Mouse (Mus musculus): ENCODE results near the gene Pmepa1. TPM values are rescaled to one million over a fixed set of nuclear protein-coding genes. Genes with fewer than 3 reads are reported as not detected.

Pmepa1 gene
- polyA plus RNA-seq, 1 experiment from 2014 or later = 3.3 TPM

DNA sequence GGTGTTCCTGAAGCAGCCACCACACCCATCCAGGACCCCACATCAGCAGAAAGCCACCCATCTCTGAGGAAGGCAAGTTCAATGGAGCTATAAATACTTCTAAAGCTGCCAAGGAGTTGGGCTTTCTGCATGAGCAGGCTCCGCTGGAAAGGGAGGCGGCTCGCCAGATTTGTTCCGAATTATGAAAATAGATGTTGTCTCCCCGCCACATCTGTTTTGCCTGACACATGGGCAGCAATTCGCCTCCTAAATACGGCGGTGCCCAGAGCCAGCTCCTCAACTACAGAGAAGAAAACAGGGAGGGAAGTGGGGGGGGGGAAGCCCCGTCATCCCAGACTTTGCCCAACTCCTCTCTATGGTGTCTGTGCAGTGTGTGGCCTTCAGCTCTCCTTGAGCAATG, 24.7 kb downstream of the Pmepa1 start:
- no peak overlapping the region for H3K9ac ChIP-seq (ENCODE audit: low read length)
- 84% methylated on average over 9 of the region's 9 CpGs for WGBS

DNA sequence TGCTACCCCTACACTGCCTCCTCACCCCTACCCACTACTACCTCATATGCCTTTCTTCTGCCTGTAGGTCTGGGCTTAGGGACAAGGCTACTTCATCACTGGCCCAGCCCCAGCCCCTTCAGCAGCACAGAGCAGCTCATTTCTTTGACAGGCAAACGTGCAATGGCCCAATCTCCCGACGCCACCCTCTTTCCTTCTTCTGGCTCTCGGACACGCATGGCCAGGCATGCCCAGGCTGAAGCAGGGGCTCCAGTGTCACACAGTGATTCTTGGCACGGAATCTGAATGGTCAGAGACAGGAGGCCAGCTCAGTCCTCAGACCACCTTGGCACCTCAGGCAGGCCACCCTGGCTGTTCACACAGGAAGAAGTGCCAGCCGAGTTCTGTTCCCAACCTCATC, 25.2 kb downstream of the Pmepa1 start:
- H3K9ac ChIP-seq (ENCODE audit: low read length) = no peak overlapping the region
- ATAC-seq (replicated peaks; ENCODE audit: low FRiP score) (no peak), DNase-seq (ENCODE audit: low spot score) (no peak)
- H3K4me1 ChIP-seq (replicated peaks; ENCODE audit: control insufficient read depth, insufficient read depth, low read length) = peaks cover 38% of the 10 kb centered on the region
- H3K36me3 ChIP-seq (ENCODE audit: control insufficient read depth, insufficient read depth, low read length) = no peaks in the 10 kb centered on the region
- no peaks in the 10 kb centered on the region for H3K27me3 ChIP-seq (ENCODE audit: control insufficient read depth, insufficient read depth, low read length)
- no peak overlapping the region for H3K4me2 ChIP-seq (ENCODE audit: low read depth, low read length, severe bottlenecking)
- 73% methylated on average over 7 of the region's 7 CpGs for WGBS
- no peak overlapping the region for H3K27ac ChIP-seq (ENCODE audit: low read depth, low read length)
- H3K9me3 ChIP-seq (ENCODE audit: control insufficient read depth, low read length) = no peaks in the 10 kb centered on the region
- no peak overlapping the region for H3K4me3 ChIP-seq (ENCODE audit: low read depth, low read length)

More for the DNA sequence above, 24.7 kb downstream of the Pmepa1 start:
- no peak overlapping the region for H3K4me2 ChIP-seq (ENCODE audit: low read depth, low read length, severe bottlenecking)
- ATAC-seq (replicated peaks; ENCODE audit: low FRiP score) = no peak
- no peaks in the 10 kb centered on the region for H3K9me3 ChIP-seq (ENCODE audit: control insufficient read depth, low read length)
- no peaks in the 10 kb centered on the region for H3K27me3 ChIP-seq (ENCODE audit: control insufficient read depth, insufficient read depth, low read length)
- no peaks in the 10 kb centered on the region for H3K36me3 ChIP-seq (ENCODE audit: control insufficient read depth, insufficient read depth, low read length)
- no peak overlapping the region for H3K4me3 ChIP-seq (ENCODE audit: low read depth, low read length)
- H3K4me1 ChIP-seq (replicated peaks; ENCODE audit: control insufficient read depth, insufficient read depth, low read length) = peaks cover 41% of the 10 kb centered on the region
- H3K27ac ChIP-seq (ENCODE audit: low read depth, low read length) = no peak overlapping the region
- no peak for DNase-seq (ENCODE audit: low spot score)

DNA sequence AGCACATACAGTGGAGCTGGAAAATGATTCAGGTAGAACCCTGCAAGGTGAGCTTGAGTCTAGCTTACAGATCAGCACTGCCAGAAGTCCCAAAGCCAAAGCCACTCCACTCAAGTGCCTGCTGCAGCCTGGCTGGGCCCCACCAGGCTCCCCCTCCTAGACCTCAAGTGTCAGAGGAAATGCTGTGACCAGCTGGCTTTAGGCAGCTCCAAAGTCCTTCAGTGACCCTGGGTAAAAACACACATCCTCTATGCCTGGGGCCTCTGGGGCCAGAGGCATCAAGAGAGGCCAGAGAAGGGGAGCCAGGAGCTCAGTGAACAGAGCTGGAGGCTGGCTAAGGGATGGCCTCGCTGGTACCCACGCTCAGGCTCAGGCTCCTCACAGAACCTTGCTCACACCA, 25.9 kb downstream of the Pmepa1 start:
- DNase-seq (ENCODE audit: low spot score) = no peak
- Histone ChIP-seq H3K36me3 (ENCODE audit: control insufficient read depth, insufficient read depth, low read length) (no peaks in the 10 kb centered on the region), H3K4me1 (replicated peaks; ENCODE audit: control insufficient read depth, insufficient read depth, low read length) (peaks cover 33% of the 10 kb centered on the region), H3K27me3 (ENCODE audit: control insufficient read depth, insufficient read depth, low read length) (no peaks in the 10 kb centered on the region), H3K4me2 (ENCODE audit: low read depth, low read length, severe bottlenecking) (no peak overlapping the region), H3K4me3 (ENCODE audit: low read depth, low read length) (no peak overlapping the region), H3K9me3 (ENCODE audit: control insufficient read depth, low read length) (no peaks in the 10 kb centered on the region), H3K27ac (ENCODE audit: low read depth, low read length) (no peak overlapping the region), H3K9ac (ENCODE audit: low read length) (no peak overlapping the region)
- ATAC-seq (replicated peaks; ENCODE audit: low FRiP score) = no peak
- WGBS = 33% methylated on average over 2 of the region's 2 CpGs

DNA sequence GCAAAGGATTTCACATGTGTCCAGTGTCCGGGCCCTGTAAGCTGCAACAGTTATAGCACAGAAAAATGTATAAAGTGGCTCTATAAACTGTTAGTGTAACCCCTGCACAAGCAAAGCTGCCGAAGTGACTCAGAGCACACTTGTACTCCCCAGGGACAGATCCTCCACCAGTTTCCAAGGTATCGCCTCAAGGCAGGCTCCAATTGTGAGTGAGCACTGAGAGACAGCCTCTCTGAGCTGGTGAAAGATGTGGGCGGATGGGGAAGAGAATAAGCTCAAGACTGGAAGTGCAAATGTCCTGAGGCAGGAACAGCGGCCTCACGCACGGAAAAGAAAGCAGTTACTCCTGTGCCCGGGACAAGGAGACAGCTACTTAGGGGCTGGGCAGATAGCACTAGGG, 26.4 kb downstream of the Pmepa1 start:
- peaks cover 29% of the 10 kb centered on the region for H3K4me1 ChIP-seq (replicated peaks; ENCODE audit: control insufficient read depth, insufficient read depth, low read length)
- no peak overlapping the region for H3K4me2 ChIP-seq (ENCODE audit: low read depth, low read length, severe bottlenecking)
- DNase-seq (ENCODE audit: low spot score) = no peak
- no peak overlapping the region for H3K9ac ChIP-seq (ENCODE audit: low read length)
- no peaks in the 10 kb centered on the region for H3K27me3 ChIP-seq (ENCODE audit: control insufficient read depth, insufficient read depth, low read length)
- ATAC-seq (replicated peaks; ENCODE audit: low FRiP score) = no peak
- H3K27ac ChIP-seq (ENCODE audit: low read depth, low read length) = no peak overlapping the region
- no peaks in the 10 kb centered on the region for H3K9me3 ChIP-seq (ENCODE audit: control insufficient read depth, low read length)
- WGBS = 86% methylated on average over 8 of the region's 8 CpGs
- H3K36me3 ChIP-seq (ENCODE audit: control insufficient read depth, insufficient read depth, low read length) = no peaks in the 10 kb centered on the region
- H3K4me3 ChIP-seq (ENCODE audit: low read depth, low read length) = no peak overlapping the region

DNA sequence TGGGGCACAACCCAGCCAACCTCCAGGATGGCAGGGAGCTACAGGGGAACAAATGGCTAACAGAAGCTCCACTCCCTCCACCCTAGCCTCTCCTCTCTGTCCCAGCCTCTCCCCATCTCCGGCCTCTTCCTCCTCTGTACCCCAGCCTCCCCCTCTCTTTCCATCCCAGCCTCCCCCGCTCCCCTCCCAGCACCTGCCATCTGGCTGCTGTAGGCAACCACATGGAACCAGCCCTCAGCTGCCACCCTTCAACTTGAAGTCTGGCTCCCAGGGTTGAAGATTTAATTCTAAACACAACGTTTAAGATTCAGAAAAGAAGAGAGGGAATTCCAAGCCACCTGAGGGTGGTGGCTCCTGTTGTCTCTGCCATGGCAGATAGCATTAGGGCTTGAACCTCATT, 26.9 kb downstream of the Pmepa1 start:
- H3K9ac ChIP-seq (ENCODE audit: low read length) = no peak overlapping the region
- no peaks in the 10 kb centered on the region for H3K27me3 ChIP-seq (ENCODE audit: control insufficient read depth, insufficient read depth, low read length)
- ATAC-seq (replicated peaks; ENCODE audit: low FRiP score) (no peak), DNase-seq (ENCODE audit: low spot score) (no peak)
- H3K9me3 ChIP-seq (ENCODE audit: control insufficient read depth, low read length) = no peaks in the 10 kb centered on the region
- H3K4me2 ChIP-seq (ENCODE audit: low read depth, low read length, severe bottlenecking) = no peak overlapping the region
- no peaks in the 10 kb centered on the region for H3K36me3 ChIP-seq (ENCODE audit: control insufficient read depth, insufficient read depth, low read length)
- H3K4me3 ChIP-seq (ENCODE audit: low read depth, low read length) = no peak overlapping the region
- no peak overlapping the region for H3K27ac ChIP-seq (ENCODE audit: low read depth, low read length)
- 53% methylated on average over 3 of the region's 3 CpGs for WGBS
- H3K4me1 ChIP-seq (replicated peaks; ENCODE audit: control insufficient read depth, insufficient read depth, low read length) = peaks cover 23% of the 10 kb centered on the region

DNA sequence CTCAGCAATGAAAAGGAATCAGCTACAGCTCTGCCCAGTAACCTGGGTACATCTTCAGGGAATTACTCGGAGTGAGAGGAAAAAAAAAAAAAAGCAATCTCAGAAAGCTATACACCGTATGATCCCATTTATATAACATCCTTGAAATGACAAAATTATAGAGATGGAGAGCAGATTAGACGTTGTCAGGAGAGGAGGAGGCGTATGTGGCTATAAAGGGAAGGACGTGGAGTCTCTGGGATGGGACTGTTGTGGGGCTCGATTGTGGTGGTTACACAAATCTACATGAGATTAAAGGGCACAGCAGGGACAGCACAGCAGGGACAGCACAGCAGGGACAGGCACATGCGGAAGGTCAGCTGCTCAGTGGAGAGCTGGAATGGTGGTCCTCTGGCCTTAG, 27.5 kb downstream of the Pmepa1 start:
- Histone ChIP-seq H3K27ac (ENCODE audit: low read depth, low read length) (no peak overlapping the region), H3K27me3 (ENCODE audit: control insufficient read depth, insufficient read depth, low read length) (no peaks in the 10 kb centered on the region), H3K4me1 (replicated peaks; ENCODE audit: control insufficient read depth, insufficient read depth, low read length) (peaks cover 19% of the 10 kb centered on the region), H3K4me2 (ENCODE audit: low read depth, low read length, severe bottlenecking) (no peak overlapping the region), H3K9me3 (ENCODE audit: control insufficient read depth, low read length) (no peaks in the 10 kb centered on the region), H3K4me3 (ENCODE audit: low read depth, low read length) (no peak overlapping the region), H3K9ac (ENCODE audit: low read length) (no peak overlapping the region), H3K36me3 (ENCODE audit: control insufficient read depth, insufficient read depth, low read length) (no peaks in the 10 kb centered on the region)
- 79% methylated on average over 7 of the region's 7 CpGs for WGBS
- ATAC-seq (replicated peaks; ENCODE audit: low FRiP score) (no peak), DNase-seq (ENCODE audit: low spot score) (no peak)

DNA sequence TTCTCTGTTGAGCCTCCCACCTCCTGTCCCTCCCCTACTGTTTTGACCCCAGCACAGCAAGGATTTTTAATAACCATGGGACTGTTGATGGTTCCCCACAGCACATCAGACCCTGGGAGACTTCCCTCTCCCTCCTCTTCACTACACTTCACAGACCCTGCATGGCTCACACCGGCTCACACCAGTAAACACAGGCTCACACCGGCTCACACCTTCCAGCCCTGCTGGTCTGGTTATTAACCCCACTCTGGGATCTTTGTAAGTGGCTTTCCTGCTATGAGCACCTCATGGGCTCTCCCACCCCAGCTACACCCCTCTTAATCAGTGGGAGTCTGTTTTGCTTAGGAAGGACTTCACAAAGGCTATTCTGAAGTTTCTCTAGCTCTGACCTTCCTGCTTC, 28.4 kb downstream of the Pmepa1 start:
- no peaks in the 10 kb centered on the region for H3K27me3 ChIP-seq (ENCODE audit: control insufficient read depth, insufficient read depth, low read length)
- 65% methylated on average over 2 of the region's 2 CpGs for WGBS
- H3K4me1 ChIP-seq (replicated peaks; ENCODE audit: control insufficient read depth, insufficient read depth, low read length) = peaks cover 16% of the 10 kb centered on the region
- H3K9me3 ChIP-seq (ENCODE audit: control insufficient read depth, low read length) = no peaks in the 10 kb centered on the region
- ATAC-seq (replicated peaks; ENCODE audit: low FRiP score) = no peak
- H3K36me3 ChIP-seq (ENCODE audit: control insufficient read depth, insufficient read depth, low read length) = no peaks in the 10 kb centered on the region
- no peak overlapping the region for H3K27ac ChIP-seq (ENCODE audit: low read depth, low read length)
- no peak overlapping the region for H3K4me2 ChIP-seq (ENCODE audit: low read depth, low read length, severe bottlenecking)
- DNase-seq (ENCODE audit: low spot score) = no peak
- no peak overlapping the region for H3K9ac ChIP-seq (ENCODE audit: low read length)
- H3K4me3 ChIP-seq (ENCODE audit: low read depth, low read length) = no peak overlapping the region

DNA sequence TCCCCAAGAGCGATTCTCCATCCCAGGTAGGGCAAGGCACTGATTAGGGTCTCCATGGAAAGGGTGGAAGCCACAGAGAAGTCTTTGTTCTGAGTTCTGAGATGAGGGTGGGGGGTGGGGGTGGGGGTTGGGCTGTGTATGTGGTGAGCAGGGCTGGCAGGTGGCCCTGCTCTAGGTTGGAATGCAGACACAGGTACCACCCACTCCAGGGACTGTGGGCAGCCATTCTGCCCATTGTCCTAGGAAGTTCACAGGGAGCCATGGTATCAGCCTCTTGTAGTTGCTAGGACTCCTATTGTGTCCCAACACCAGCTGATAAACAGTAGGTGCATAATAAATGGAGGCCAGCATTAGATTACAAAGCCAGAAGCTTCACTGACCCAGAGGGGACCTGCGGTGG, 29.1 kb downstream of the Pmepa1 start:
- H3K27ac ChIP-seq (ENCODE audit: low read depth, low read length) = no peak overlapping the region
- 18% methylated on average over 2 of the region's 2 CpGs for WGBS
- no peak overlapping the region for H3K4me2 ChIP-seq (ENCODE audit: low read depth, low read length, severe bottlenecking)
- ATAC-seq (replicated peaks; ENCODE audit: low FRiP score) = no peak
- peaks cover 18% of the 10 kb centered on the region for H3K4me1 ChIP-seq (replicated peaks; ENCODE audit: control insufficient read depth, insufficient read depth, low read length)
- DNase-seq (ENCODE audit: low spot score) = no peak
- no peaks in the 10 kb centered on the region for H3K36me3 ChIP-seq (ENCODE audit: control insufficient read depth, insufficient read depth, low read length)
- no peaks in the 10 kb centered on the region for H3K9me3 ChIP-seq (ENCODE audit: control insufficient read depth, low read length)
- H3K4me3 ChIP-seq (ENCODE audit: low read depth, low read length) = no peak overlapping the region
- H3K27me3 ChIP-seq (ENCODE audit: control insufficient read depth, insufficient read depth, low read length) = no peaks in the 10 kb centered on the region
- H3K9ac ChIP-seq (ENCODE audit: low read length) = no peak overlapping the region

DNA sequence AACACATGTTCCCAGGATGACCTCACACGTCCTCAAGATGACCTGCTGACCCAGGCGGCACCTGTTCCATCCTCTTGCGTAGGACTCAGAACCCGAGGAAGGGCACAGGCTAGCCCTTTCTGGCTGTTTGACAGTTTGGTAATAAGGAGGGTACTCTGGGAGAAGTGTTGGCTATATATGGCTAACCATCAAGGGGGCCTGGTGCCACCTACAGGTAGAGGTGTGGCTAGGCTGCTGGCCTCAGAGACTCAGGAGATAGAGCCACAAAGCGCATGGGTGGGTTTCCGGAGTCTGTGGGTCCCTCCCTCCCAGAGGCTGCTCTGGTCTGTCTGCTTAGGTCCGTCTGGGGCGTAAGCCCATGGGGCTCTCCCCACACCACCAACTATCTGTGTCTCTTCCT, 29.6 kb downstream of the Pmepa1 start:
- Histone ChIP-seq H3K4me3 (ENCODE audit: low read depth, low read length) (no peak overlapping the region), H3K9ac (ENCODE audit: low read length) (no peak overlapping the region), H3K4me1 (replicated peaks; ENCODE audit: control insufficient read depth, insufficient read depth, low read length) (peaks cover 18% of the 10 kb centered on the region), H3K9me3 (ENCODE audit: control insufficient read depth, low read length) (no peaks in the 10 kb centered on the region), H3K27me3 (ENCODE audit: control insufficient read depth, insufficient read depth, low read length) (no peaks in the 10 kb centered on the region), H3K4me2 (ENCODE audit: low read depth, low read length, severe bottlenecking) (no peak overlapping the region), H3K27ac (ENCODE audit: low read depth, low read length) (no peak overlapping the region), H3K36me3 (ENCODE audit: control insufficient read depth, insufficient read depth, low read length) (no peaks in the 10 kb centered on the region)
- no peak for DNase-seq (ENCODE audit: low spot score)
- no peak for ATAC-seq (replicated peaks; ENCODE audit: low FRiP score)
- 65% methylated on average over 8 of the region's 8 CpGs for WGBS

Measured in forebrain, embryonic 11.5 days (tissue).